Mouse (Mus musculus) megakaryocyte, embryonic 14.5 days (primary cell): Measurements from ENCODE around the gene Wdr83os.

Experiments used
- FLI1 ChIP-seq: IDR thresholded peaks from 2 replicates; pipeline ENCODE4 v1.6.1; 2012; ENCODE audit warnings: low read length, inconsistent platforms, mixed read lengths
- GATA1 ChIP-seq: IDR thresholded peaks from 3 replicates; pipeline ENCODE4 v1.6.1; 2012; ENCODE audit warnings: mixed read lengths, low read length, inconsistent platforms, borderline replicate concordance

DNA sequence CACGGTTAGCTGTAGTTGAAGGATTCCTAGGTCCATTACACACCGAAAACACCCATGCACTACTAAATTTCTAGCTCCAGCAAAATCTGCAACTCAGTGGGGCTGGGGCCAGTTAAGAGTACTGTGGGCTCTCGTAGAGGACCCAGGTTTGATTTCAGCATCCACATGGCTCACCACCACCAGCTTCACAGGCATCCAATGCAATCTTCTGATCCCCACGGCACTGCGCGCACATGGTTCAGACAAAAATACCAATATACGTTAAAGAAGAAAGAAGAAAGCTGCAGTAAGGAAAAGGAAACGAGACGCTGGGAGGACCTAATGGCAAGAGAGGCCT is 44.2 kb upstream of the Wdr83os start:
- no peak for TF ChIP-seq GATA1
- no peak for TF ChIP-seq FLI1
